Comparison of ENCODE assay signal across 7 mouse cellular contexts in genomic region chr13:23542225-23542980, GRCm38 (mm10). TPM values are rescaled to one million over a fixed set of nuclear protein-coding genes. Genes with fewer than 3 reads are reported as not detected.
DNase-seq lines count a peak whose midpoint lies in the region; ATAC-seq and TF ChIP-seq lines count a peak whose summit lies in the region.
"Not testable (repeated sequence)": the region's sequence is repeated elsewhere in the genome, so short reads cannot be mapped to it uniquely, and the experiment has no call there.

No protein-coding gene starts in this region.

- peak; percentile 82 for DNase-seq in MEL (ENCODE audit: low read depth, low spot score)

- WGBS in heart, embryonic 13.5 days: 10% methylated on average over 3 of the region's 3 CpGs
- 12% methylated on average over 3 of the region's 3 CpGs for WGBS in intestine, embryonic 15.5 days
- WGBS in limb, embryonic 15.5 days: 12% methylated on average over 3 of the region's 3 CpGs
- WGBS in neural tube, embryonic 15.5 days: 4% methylated on average over 3 of the region's 3 CpGs

- not testable (repeated sequence) for ATAC-seq in heart, embryonic 13.5 days (ENCODE audit: extremely low read depth, insufficient number of reproducible peaks, low FRiP score, low TSS enrichment); intestine, embryonic 15.5 days; limb, embryonic 15.5 days (ENCODE audit: insufficient number of reproducible peaks, low FRiP score, low TSS enrichment, low read depth); neural tube, embryonic 15.5 days (ENCODE audit: low FRiP score)

- TF ChIP-seq POLR2A in MEL (IDR thresholded peaks at IDR 0.05; ENCODE audit: control insufficient read depth in 1 of 2, insufficient read depth in 1 of 2, low read depth in 1 of 2, low read length in 2 of 2, poor library complexity in 1 of 2): not testable (repeated sequence)

- H3K4me2 ChIP-seq in heart, embryonic 13.5 days: peak overlapping the region; percentile 83
- peak overlapping the region; percentile 67 for H3K4me2 ChIP-seq in intestine, embryonic 15.5 days (replicated peaks)
- H3K4me2 ChIP-seq in limb, embryonic 15.5 days: peak overlapping the region; percentile 56
- H3K4me2 ChIP-seq in neural tube, embryonic 15.5 days: peak overlapping the region; percentile 67

- H3K9ac ChIP-seq in MEL (ENCODE audit: control insufficient read depth, low read depth, low read length, poor library complexity, severe bottlenecking): peak overlapping the region; percentile 87
- H3K9ac ChIP-seq in heart, embryonic 13.5 days: peak overlapping the region; percentile 79
- H3K9ac ChIP-seq in intestine, embryonic 15.5 days: peak overlapping the region; percentile 45
- peak overlapping the region; percentile 31 for H3K9ac ChIP-seq in limb, embryonic 15.5 days
- H3K9ac ChIP-seq in neural tube, embryonic 15.5 days (replicated peaks): peak overlapping the region; percentile 49

- H3K27ac ChIP-seq in MEL (ENCODE audit: control insufficient read depth, low read depth, low read length): peak overlapping the region; percentile 95
- H3K27ac ChIP-seq in heart, embryonic 13.5 days (replicated peaks): peak overlapping the region; percentile 90
- peak overlapping the region; percentile 86 for H3K27ac ChIP-seq in intestine, embryonic 15.5 days
- peak overlapping the region; percentile 87 for H3K27ac ChIP-seq in limb, embryonic 15.5 days
- H3K27ac ChIP-seq in neural tube, embryonic 15.5 days (replicated peaks): peak overlapping the region; percentile 75

- H3K79me2 ChIP-seq in MEL (ENCODE audit: control insufficient read depth, insufficient read depth, low read length, poor library complexity): not testable (repeated sequence)

- TF ChIP-seq EP300 in MEL (IDR thresholded peaks at IDR 0.05; ENCODE audit: low read depth in 1 of 2, low read length in 2 of 2): not testable (repeated sequence)

- H3K4me1 ChIP-seq in MEL (ENCODE audit: control insufficient read depth in 1 of 2, insufficient read depth in 2 of 2, low read length in 2 of 2); heart, embryonic 13.5 days; intestine, embryonic 15.5 days (replicated peaks); limb, embryonic 15.5 days; neural tube, embryonic 15.5 days: not testable (repeated sequence)
- H3K4me1 ChIP-seq in erythroblast, embryonic 14.5 days (ENCODE audit: control insufficient read depth): peaks cover 52% of the 10 kb centered on the region
- H3K4me1 ChIP-seq in megakaryocyte, embryonic 14.5 days: peaks cover 33% of the 10 kb centered on the region

- H3K36me3 ChIP-seq in MEL (ENCODE audit: control insufficient read depth in 1 of 2, insufficient read depth in 2 of 2, low read length in 2 of 2): peaks cover 0 to 20% of the 10 kb centered on the region in 2 experiments; a peak in 2 of 4 replicates
- peaks cover 26% of the 10 kb centered on the region for H3K36me3 ChIP-seq in erythroblast, embryonic 14.5 days (ENCODE audit: control insufficient read depth)
- H3K36me3 ChIP-seq in heart, embryonic 13.5 days; intestine, embryonic 15.5 days; limb, embryonic 15.5 days; megakaryocyte, embryonic 14.5 days (replicated peaks; ENCODE audit: low read length); neural tube, embryonic 15.5 days: not testable (repeated sequence)

- not testable (repeated sequence) for H3K9me3 ChIP-seq in MEL (replicated peaks; ENCODE audit: insufficient read depth, low read length); erythroblast, embryonic 14.5 days (ENCODE audit: control insufficient read depth, low read length); heart, embryonic 13.5 days; intestine, embryonic 15.5 days; limb, embryonic 15.5 days; megakaryocyte, embryonic 14.5 days; neural tube, embryonic 15.5 days (replicated peaks)

- not testable (repeated sequence) for TF ChIP-seq CTCF in MEL (IDR thresholded peaks at IDR 0.05 in 2 of 3, conservative IDR thresholded peaks at IDR 0.05 in 1 of 3; ENCODE audit: control insufficient read depth in 1 of 3, insufficient read depth in 1 of 3, low read depth in 2 of 3, low read length in 3 of 3, poor library complexity in 1 of 3, severe bottlenecking in 1 of 3)

- not testable (repeated sequence) for H3K27me3 ChIP-seq in MEL (ENCODE audit: control insufficient read depth in 1 of 2, insufficient read depth in 2 of 2, low read length in 2 of 2); erythroblast, embryonic 14.5 days (ENCODE audit: control insufficient read depth); heart, embryonic 13.5 days (replicated peaks); intestine, embryonic 15.5 days (replicated peaks); limb, embryonic 15.5 days; megakaryocyte, embryonic 14.5 days (replicated peaks); neural tube, embryonic 15.5 days (replicated peaks)

- not testable (repeated sequence) for TF ChIP-seq RAD21 in MEL (IDR thresholded peaks at IDR 0.05; ENCODE audit: low read depth, low read length)

- H3K4me3 ChIP-seq in MEL (ENCODE audit: control insufficient read depth in 1 of 2, insufficient read depth in 1 of 2, low read depth in 2 of 2, low read length in 2 of 2): peak overlapping the region; percentile 51 to 56
- peak overlapping the region; percentile 81 for H3K4me3 ChIP-seq in erythroblast, embryonic 14.5 days (replicated peaks)
- peak overlapping the region; percentile 58 for H3K4me3 ChIP-seq in heart, embryonic 13.5 days
- H3K4me3 ChIP-seq in intestine, embryonic 15.5 days (replicated peaks): peak overlapping the region; percentile 44
- H3K4me3 ChIP-seq in limb, embryonic 15.5 days: peak overlapping the region; percentile 44
- H3K4me3 ChIP-seq in megakaryocyte, embryonic 14.5 days (replicated peaks): peak overlapping the region; percentile 89
- H3K4me3 ChIP-seq in neural tube, embryonic 15.5 days (replicated peaks): peak overlapping the region; percentile 42

RNA-seq across cellular contexts. Expression of gene Hist1h2bh, which starts 0.8 kb away (rescaled TPM):
- 275 and 350 TPM in 2 replicates for total RNA-seq in MEL (2012; rRNA removed)
- under 1 TPM in 1 of 2 experiments, not detected in 1; 0.70 TPM for polyA plus RNA-seq in MEL (2012; ENCODE audit: insufficient read depth in 1 of 2, insufficient read length in 2 of 2, low read depth in 1 of 2, low replicate concordance in 2 of 2, missing spikeins in 1 of 2)
- 0.43 and 3.0 TPM in 2 replicates for polyA plus RNA-seq in erythroblast, embryonic 14.5 days (2012)
- polyA plus RNA-seq in heart, embryonic 13.5 days (2015; fragmentation: Nextera tagmentation; extraction: Ambion mirVana): 0.32 and 0.52 TPM in 2 replicates
- 1.1 and 1.3 TPM in 2 replicates for polyA plus RNA-seq in intestine, embryonic 15.5 days (2015; fragmentation: Nextera tagmentation; extraction: Ambion mirVana)
- polyA plus RNA-seq in limb, embryonic 15.5 days (2015; fragmentation: Nextera tagmentation; extraction: Ambion mirVana): 0.77 and 0.83 TPM in 2 replicates
- polyA plus RNA-seq in megakaryocyte, embryonic 14.5 days (2012; ENCODE audit: insufficient read depth, low replicate concordance): 1.4 and 2.0 TPM in 2 replicates
- polyA plus RNA-seq in neural tube, embryonic 15.5 days (2015; fragmentation: Nextera tagmentation; extraction: Ambion mirVana): 0.22 and 0.51 TPM in 2 replicates

RNA-seq across cellular contexts. Expression of gene Hist1h3f, which starts 1.4 kb away (rescaled TPM):
- 541 and 709 TPM in 2 replicates for total RNA-seq in MEL (2012; rRNA removed)
- polyA plus RNA-seq in MEL (2012; ENCODE audit: insufficient read depth in 1 of 2, insufficient read length in 2 of 2, low read depth in 1 of 2, low replicate concordance in 2 of 2, missing spikeins in 1 of 2): 1 to 10 TPM in 1 of 2 experiments, not detected in 1; 1.2 TPM
- polyA plus RNA-seq in erythroblast, embryonic 14.5 days (2012): 1.3 and 3.3 TPM in 2 replicates
- 0.28 and 0.48 TPM in 2 replicates for polyA plus RNA-seq in heart, embryonic 13.5 days (2015; fragmentation: Nextera tagmentation; extraction: Ambion mirVana)
- polyA plus RNA-seq in intestine, embryonic 15.5 days (2015; fragmentation: Nextera tagmentation; extraction: Ambion mirVana): 0.45 and 0.97 TPM in 2 replicates
- 1.1 TPM in 1 of 2 replicates, not detected in the other for polyA plus RNA-seq in limb, embryonic 15.5 days (2015; fragmentation: Nextera tagmentation; extraction: Ambion mirVana)
- 7.0 TPM in 1 of 2 replicates, not detected in the other for polyA plus RNA-seq in megakaryocyte, embryonic 14.5 days (2012; ENCODE audit: insufficient read depth, low replicate concordance)
- not detected in 2 replicates for polyA plus RNA-seq in neural tube, embryonic 15.5 days (2015; fragmentation: Nextera tagmentation; extraction: Ambion mirVana)

RNA-seq across cellular contexts. Expression of gene Hist1h3g, which starts 7.2 kb away (rescaled TPM):
- 441 and 728 TPM in 2 replicates for total RNA-seq in MEL (2012; rRNA removed)
- polyA plus RNA-seq in MEL (2012; ENCODE audit: insufficient read depth in 1 of 2, insufficient read length in 2 of 2, low read depth in 1 of 2, low replicate concordance in 2 of 2, missing spikeins in 1 of 2): 1 to 10 TPM in 1 of 2 experiments, not detected in 1; 5.2 TPM
- polyA plus RNA-seq in erythroblast, embryonic 14.5 days (2012): 8.8 and 11.7 TPM in 2 replicates
- 4.1 and 5.5 TPM in 2 replicates for polyA plus RNA-seq in heart, embryonic 13.5 days (2015; fragmentation: Nextera tagmentation; extraction: Ambion mirVana)
- polyA plus RNA-seq in intestine, embryonic 15.5 days (2015; fragmentation: Nextera tagmentation; extraction: Ambion mirVana): 6.1 and 6.2 TPM in 2 replicates
- 3.4 and 5.4 TPM in 2 replicates for polyA plus RNA-seq in limb, embryonic 15.5 days (2015; fragmentation: Nextera tagmentation; extraction: Ambion mirVana)
- polyA plus RNA-seq in megakaryocyte, embryonic 14.5 days (2012; ENCODE audit: insufficient read depth, low replicate concordance): 5.7 and 16.4 TPM in 2 replicates
- 0.51 and 0.64 TPM in 2 replicates for polyA plus RNA-seq in neural tube, embryonic 15.5 days (2015; fragmentation: Nextera tagmentation; extraction: Ambion mirVana)

RNA-seq across cellular contexts. Expression of gene Hist1h2af, which starts 8.7 kb away (rescaled TPM):
- total RNA-seq in MEL (2012; rRNA removed): 939 and 1,000 TPM in 2 replicates
- polyA plus RNA-seq in MEL (2012; ENCODE audit: insufficient read depth in 1 of 2, insufficient read length in 2 of 2, low read depth in 1 of 2, low replicate concordance in 2 of 2, missing spikeins in 1 of 2): 10 to 100 TPM in 1 of 2 experiments, not detected in 1; 64.3 TPM
- polyA plus RNA-seq in erythroblast, embryonic 14.5 days (2012): 52.5 and 62.7 TPM in 2 replicates
- 2.0 and 3.0 TPM in 2 replicates for polyA plus RNA-seq in heart, embryonic 13.5 days (2015; fragmentation: Nextera tagmentation; extraction: Ambion mirVana)
- polyA plus RNA-seq in intestine, embryonic 15.5 days (2015; fragmentation: Nextera tagmentation; extraction: Ambion mirVana): 6.7 TPM in 1 of 2 replicates, not detected in the other
- 4.1 and 7.5 TPM in 2 replicates for polyA plus RNA-seq in limb, embryonic 15.5 days (2015; fragmentation: Nextera tagmentation; extraction: Ambion mirVana)
- polyA plus RNA-seq in megakaryocyte, embryonic 14.5 days (2012; ENCODE audit: insufficient read depth, low replicate concordance): 37.2 and 163 TPM in 2 replicates
- 0.77 TPM in 1 of 2 replicates, not detected in the other for polyA plus RNA-seq in neural tube, embryonic 15.5 days (2015; fragmentation: Nextera tagmentation; extraction: Ambion mirVana)

RNA-seq across cellular contexts. Expression of gene Hist1h4f, which starts 9.0 kb away (rescaled TPM):
- 3,786 and 4,217 TPM in 2 replicates for total RNA-seq in MEL (2012; rRNA removed)
- polyA plus RNA-seq in MEL (2012; ENCODE audit: insufficient read depth in 1 of 2, insufficient read length in 2 of 2, low read depth in 1 of 2, low replicate concordance in 2 of 2, missing spikeins in 1 of 2): 10 to 100 TPM in 1 of 2 experiments, not detected in 1; 14.4 TPM
- 8.3 and 13.8 TPM in 2 replicates for polyA plus RNA-seq in erythroblast, embryonic 14.5 days (2012)
- polyA plus RNA-seq in heart, embryonic 13.5 days (2015; fragmentation: Nextera tagmentation; extraction: Ambion mirVana): not detected in 2 replicates
- 0.88 and 1.0 TPM in 2 replicates for polyA plus RNA-seq in intestine, embryonic 15.5 days (2015; fragmentation: Nextera tagmentation; extraction: Ambion mirVana)
- polyA plus RNA-seq in limb, embryonic 15.5 days (2015; fragmentation: Nextera tagmentation; extraction: Ambion mirVana): 0.65 and 0.95 TPM in 2 replicates
- 8.9 and 30.2 TPM in 2 replicates for polyA plus RNA-seq in megakaryocyte, embryonic 14.5 days (2012; ENCODE audit: insufficient read depth, low replicate concordance)
- polyA plus RNA-seq in neural tube, embryonic 15.5 days (2015; fragmentation: Nextera tagmentation; extraction: Ambion mirVana): not detected in 2 replicates

Comparison
In these comparisons a context has a peak if more than half of its experiments do, and no peak if none do; other contexts are left out.
1. H3K9ac ChIP-seq: peak in every context shown above with its lines; median percentile 87 in MEL; 79 in heart, embryonic 13.5 days; 49 in neural tube, embryonic 15.5 days; 45 in intestine, embryonic 15.5 days; 31 in limb, embryonic 15.5 days.